Mouse (Mus musculus) ES-E14 (cell line): ENCODE measurements around the gene 4933406M09Rik.

Experiments used
- CHD2 ChIP-seq: IDR thresholded peaks from 2 replicates; pipeline ENCODE4 v1.6.1; 2014; ENCODE audit warnings: mild to moderate bottlenecking, low read depth, low read length, inconsistent platforms
- HCFC1 ChIP-seq: IDR thresholded peaks from 2 replicates; pipeline ENCODE4 v1.6.1; 2012; ENCODE audit warnings: low read length, inconsistent platforms, borderline replicate concordance; ENCODE audit not compliant: insufficient read depth
- ZC3H11A ChIP-seq: IDR thresholded peaks from 2 replicates; pipeline ENCODE4 v1.6.1; 2012; ENCODE audit warnings: low read depth, mild to moderate bottlenecking, inconsistent platforms, low read length, borderline replicate concordance
- ZNF384 ChIP-seq: IDR thresholded peaks from 2 replicates; pipeline ENCODE4 v1.6.1; 2012; ENCODE audit warnings: low read depth, low read length, inconsistent platforms

- TF ChIP-seq HCFC1 (no peak), CHD2 (no peak), ZNF384 (no peak), ZC3H11A (no peak)
Observed at GRCm38 (mm10) chr1:134423911-134424310, 38.2 kb downstream of the 4933406M09Rik start.
